ENCODE assay signal across 18 mouse cellular contexts in genomic region chr14:103058998-103059397, GRCm38 (mm10). TPM values are rescaled to one million over a fixed set of nuclear protein-coding genes. Genes with fewer than 3 reads are reported as not detected.
DNase-seq lines count a peak whose midpoint lies in the region; ATAC-seq and TF ChIP-seq lines count a peak whose summit lies in the region.
"Had no signal": no experiment of that assay in that cellular context is flagged by ENCODE, and none has a peak within 500 bp of the region (broad histone marks: within the 10 kb centered on the region; RNA-seq: fewer than 3 reads in every experiment).

No protein-coding gene starts in this region.

- H3K79me2 ChIP-seq in liver, adult 2 months (ENCODE audit: control insufficient read depth, insufficient read depth, low read length) = no peaks in the 10 kb centered on the region

- no peaks in the 10 kb centered on the region for H3K27me3 ChIP-seq in liver, adult 2 months (ENCODE audit: control insufficient read depth, insufficient read depth, low read length)
- no peaks in the 10 kb centered on the region for H3K27me3 ChIP-seq in lung, embryonic 15.5 days
- H3K27me3 ChIP-seq: embryonic facial prominence, embryonic 13.5 days; forebrain, embryonic 12.5 days; hindbrain, embryonic 13.5 days; limb, embryonic 12.5 days had no signal

- 0 out of 2 replicates have a peak, but pooled peaks have one; percentile 46 for ATAC-seq in erythroblast, adult 5-6 weeks (replicated peaks; ENCODE audit: low FRiP score, poor library complexity, severe bottlenecking)
- ATAC-seq in lung, embryonic 15.5 days (ENCODE audit: borderline replicate concordance, extremely low read depth, low FRiP score, low TSS enrichment) = peak; percentile 95
- ATAC-seq in megakaryocyte progenitor cell, adult 5-6 weeks (replicated peaks; ENCODE audit: poor library complexity) = peak; percentile 95
- ATAC-seq: midbrain, embryonic 16.5 days had no signal

- no peak overlapping the region for H3K4me3 ChIP-seq in liver, adult 2 months (ENCODE audit: insufficient read depth, low read depth, low read length)
- H3K4me3 ChIP-seq in lung, embryonic 15.5 days = no peak overlapping the region
- H3K4me3 ChIP-seq: embryonic facial prominence, embryonic 13.5 days; forebrain, embryonic 12.5 days; hindbrain, embryonic 13.5 days; limb, embryonic 12.5 days had no signal

- H3K27ac ChIP-seq in liver, adult 2 months (replicated peaks; ENCODE audit: insufficient read depth, low read depth, low read length) = no peak overlapping the region
- no peak overlapping the region for H3K27ac ChIP-seq in lung, embryonic 15.5 days
- H3K27ac ChIP-seq: embryonic facial prominence, embryonic 13.5 days; forebrain, embryonic 12.5 days; hindbrain, embryonic 13.5 days; limb, embryonic 12.5 days had no signal

- TF ChIP-seq CTCF in liver, adult 2 months (IDR thresholded peaks at IDR 0.05; ENCODE audit: low read depth, low read length) = no peak

- no peaks in the 10 kb centered on the region for H3K9me3 ChIP-seq in lung, embryonic 15.5 days
- H3K9me3 ChIP-seq: embryonic facial prominence, embryonic 13.5 days; forebrain, embryonic 12.5 days; hindbrain, embryonic 13.5 days; limb, embryonic 12.5 days had no signal

- H3K9ac ChIP-seq in liver, adult 2 months (ENCODE audit: low read depth, low read length) = no peak overlapping the region
- no peak overlapping the region for H3K9ac ChIP-seq in lung, embryonic 15.5 days
- H3K9ac ChIP-seq: embryonic facial prominence, embryonic 13.5 days; forebrain, embryonic 12.5 days; hindbrain, embryonic 13.5 days; limb, embryonic 12.5 days had no signal

- no peak for TF ChIP-seq POLR2A in liver, adult 2 months (IDR thresholded peaks at IDR 0.05; ENCODE audit: extremely low read depth, insufficient read depth, low read length)

- H3K36me3 ChIP-seq in liver, adult 2 months (ENCODE audit: control insufficient read depth, insufficient read depth, low read length) = no peaks in the 10 kb centered on the region
- H3K36me3 ChIP-seq in lung, embryonic 15.5 days = no peaks in the 10 kb centered on the region
- H3K36me3 ChIP-seq: embryonic facial prominence, embryonic 13.5 days; forebrain, embryonic 12.5 days; hindbrain, embryonic 13.5 days; limb, embryonic 12.5 days had no signal

- no peaks in the 10 kb centered on the region for H3K4me1 ChIP-seq in liver, adult 2 months (ENCODE audit: control insufficient read depth, insufficient read depth, low read length)
- H3K4me1 ChIP-seq in lung, embryonic 15.5 days = 0 out of 2 replicates have a peak, but pooled peaks cover 5% of the 10 kb centered on the region
- H3K4me1 ChIP-seq: embryonic facial prominence, embryonic 13.5 days; forebrain, embryonic 12.5 days; hindbrain, embryonic 13.5 days; limb, embryonic 12.5 days had no signal

- WGBS in liver, adult 2 months = 55% methylated on average over 1 of the region's 1 CpGs
- 47% methylated on average over 1 of the region's 1 CpGs for WGBS in lung, embryonic 15.5 days

- DNase-seq in liver, adult 2 months (ENCODE audit: extremely low read depth, low read depth, low spot score) = peak; percentile 24
- no peak for DNase-seq in liver
- no peak for DNase-seq in Muller cell, postnatal 12 days (ENCODE audit: inconsistent ontology term)
- no peak for DNase-seq in cerebellum, adult 9-11 months
- DNase-seq in thymus, postnatal 36 days = no peak
- DNase-seq: cerebellum, postnatal 25 days; gastrocnemius, postnatal 14 days; kidney, adult 18-20 months had no signal

- no peak overlapping the region for H3K4me2 ChIP-seq in lung, embryonic 15.5 days
- H3K4me2 ChIP-seq: embryonic facial prominence, embryonic 13.5 days; forebrain, embryonic 12.5 days; hindbrain, embryonic 13.5 days; limb, embryonic 12.5 days had no signal

RNA-seq across cellular contexts. Expression of gene Cln5, which starts 11.0 kb away (rescaled TPM):
- 30.3 and 41.9 TPM in 2 replicates for total RNA-seq in liver, adult 2 months (2014; rRNA removed)
- 17.2 and 20.2 TPM in 2 replicates for polyA plus RNA-seq in liver, adult 2 months (2012; rRNA removed)
- total RNA-seq in erythroblast, adult 5-6 weeks (2015; ENCODE audit: low replicate concordance) = 18.8 and 20.9 TPM in 2 replicates
- total RNA-seq in erythroblast, adult 5-6 weeks (2017; ENCODE audit: low replicate concordance) = 21.9 and 22.2 TPM in 2 replicates
- polyA plus RNA-seq in lung, embryonic 15.5 days (2015; fragmentation: Nextera tagmentation; extraction: Ambion mirVana) = 30.8 and 31.5 TPM in 2 replicates
- 43.9 and 46.8 TPM in 2 replicates for total RNA-seq in megakaryocyte progenitor cell, adult 5-6 weeks (2015)
- 36.8 and 39.2 TPM in 2 replicates for total RNA-seq in megakaryocyte progenitor cell, adult 5-6 weeks (2017)

RNA-seq across cellular contexts. Expression of gene Acod1, which starts 12.2 kb away (rescaled TPM):
- total RNA-seq in liver, adult 2 months (2014; rRNA removed) = 0.07 and 0.09 TPM in 2 replicates
- 0.07 TPM in 1 of 2 replicates, not detected in the other for polyA plus RNA-seq in liver, adult 2 months (2012; rRNA removed)
- total RNA-seq in erythroblast, adult 5-6 weeks (2015; ENCODE audit: low replicate concordance) = 2.7 TPM in 1 of 2 replicates, not detected in the other
- 0.17 and 1.3 TPM in 2 replicates for total RNA-seq in erythroblast, adult 5-6 weeks (2017; ENCODE audit: low replicate concordance)
- not detected in 2 replicates for polyA plus RNA-seq in lung, embryonic 15.5 days (2015; fragmentation: Nextera tagmentation; extraction: Ambion mirVana)
- 0.07 and 0.20 TPM in 2 replicates for total RNA-seq in megakaryocyte progenitor cell, adult 5-6 weeks (2015)
- 0.27 and 0.46 TPM in 2 replicates for total RNA-seq in megakaryocyte progenitor cell, adult 5-6 weeks (2017)
- total RNA-seq: gastrocnemius, postnatal 14 days had no signal
- polyA plus RNA-seq: C2C12; embryonic facial prominence, embryonic 13.5 days; heart, embryonic 14.5 days; hindbrain, embryonic 13.5 days; limb, embryonic 12.5 days; midbrain, embryonic 16.5 days had no signal

RNA-seq across cellular contexts. Expression of gene Fbxl3, which starts 40.4 kb away (rescaled TPM):
- total RNA-seq in liver, adult 2 months (2014; rRNA removed) = 51.0 and 51.1 TPM in 2 replicates
- 25.6 and 27.9 TPM in 2 replicates for polyA plus RNA-seq in liver, adult 2 months (2012; rRNA removed)
- total RNA-seq in erythroblast, adult 5-6 weeks (2015; ENCODE audit: low replicate concordance) = 79.2 and 116 TPM in 2 replicates
- total RNA-seq in erythroblast, adult 5-6 weeks (2017; ENCODE audit: low replicate concordance) = 239 and 296 TPM in 2 replicates
- polyA plus RNA-seq in lung, embryonic 15.5 days (2015; fragmentation: Nextera tagmentation; extraction: Ambion mirVana) = 25.3 and 26.1 TPM in 2 replicates
- total RNA-seq in megakaryocyte progenitor cell, adult 5-6 weeks (2015) = 25.7 and 28.7 TPM in 2 replicates
- total RNA-seq in megakaryocyte progenitor cell, adult 5-6 weeks (2017) = 40.6 and 46.9 TPM in 2 replicates
